Mouse (Mus musculus) adrenal gland, postnatal 4 days (tissue): Measurements from ENCODE around the gene Zfp13. TPM values are rescaled to one million over a fixed set of nuclear protein-coding genes. Genes with fewer than 3 reads are reported as not detected.
"Not testable (repeated sequence)": the region's sequence is repeated elsewhere in the genome, so short reads cannot be mapped to it uniquely, and the experiment has no call there.

Experiments used
- DNase-seq, 2 experiments: peaks; one replicate each; pipeline ENCODE4 v3.0.0; 2021 to 2022; ENCODE audit warnings: low spot score in 2 of 2, mixed read lengths in 2 of 2
- total RNA-seq, 2 experiments: library from RNA; stranded (reverse); gene quantifications; 2 replicates each; pipeline ENCODE4 v1.2.3; 2021

Zfp13 gene
- total RNA-seq, 2 experiments from 2014 or later = 27.5 to 29.7 TPM

GRCm38 (mm10) chr17:23535046-23535788 is 64.1 kb downstream of the Zfp13 start:
- DNase-seq = not testable (repeated sequence)

- DNase-seq = not testable (repeated sequence)
These were observed 65.4 kb downstream of the Zfp13 start for GRCm38 (mm10) chr17:23533591-23534490.

GRCm38 (mm10) chr17:23531408-23531807 is 67.9 kb downstream of the Zfp13 start:
- DNase-seq = not testable (repeated sequence)

Other genes starting within 250 kb of the Zfp13 start
- gene Vmn2r116, start 214.9 kb downstream of the Zfp13 start, total RNA-seq = not detected
- not detected for gene Vmn2r117, start 119.8 kb downstream of the Zfp13 start, total RNA-seq
- 10 to 100 TPM in 1 of 2 experiments, 1 to 10 TPM in 1; 8.5 to 11.5 TPM for gene Zfp213, start 35.2 kb downstream of the Zfp13 start, total RNA-seq
- gene Zscan10, start 1.4 kb upstream of the Zfp13 start, total RNA-seq = not detected
- under 1 TPM; 0.56 to 0.90 TPM for gene Mmp25, start 45.8 kb upstream of the Zfp13 start, total RNA-seq
- under 1 TPM in 1 of 2 experiments, not detected in 1; 0.31 TPM for gene Bicdl2, start 61.0 kb upstream of the Zfp13 start, total RNA-seq
- gene Hcfc1r1, start 74.1 kb upstream of the Zfp13 start, total RNA-seq = 100 to 1,000 TPM; 132 to 134 TPM
- 10 to 100 TPM; 26.7 to 27.5 TPM for gene Thoc6, start 74.4 kb upstream of the Zfp13 start, total RNA-seq
- 10 to 100 TPM; 53.2 to 53.8 TPM for gene Tnfrsf12a, start 78.0 kb upstream of the Zfp13 start, total RNA-seq
- gene Cldn6, start 79.8 kb upstream of the Zfp13 start, total RNA-seq = 10 to 100 TPM in 1 of 2 experiments, not detected in 1; 12.1 TPM
- 1 to 10 TPM in 1 of 2 experiments, not detected in 1; 2.4 TPM for gene Cldn9, start 84.5 kb upstream of the Zfp13 start, total RNA-seq
- 1 to 10 TPM in 1 of 2 experiments, under 1 TPM in 1; 0.99 to 1.3 TPM for gene 1520401A03Rik, start 123.3 kb upstream of the Zfp13 start, total RNA-seq
- gene Pkmyt1, start 126.8 kb upstream of the Zfp13 start, total RNA-seq = 10 to 100 TPM; 20.0 to 22.4 TPM
- 10 to 100 TPM; 13.8 to 14.6 TPM for gene Paqr4, start 141.4 kb upstream of the Zfp13 start, total RNA-seq
- gene Kremen2, start 146.3 kb upstream of the Zfp13 start, total RNA-seq = under 1 TPM in 1 of 2 experiments, not detected in 1; 0.14 TPM
- gene Flywch1, start 172.1 kb upstream of the Zfp13 start, total RNA-seq = 10 to 100 TPM; 60.9 to 62.4 TPM
- 10 to 100 TPM; 14.0 to 14.4 TPM for gene Flywch2, start 186.6 kb upstream of the Zfp13 start, total RNA-seq
- gene Srrm2, start 191.0 kb upstream of the Zfp13 start, total RNA-seq = 100 to 1,000 TPM; 855 to 927 TPM
- 100 to 1,000 TPM; 364 to 381 TPM for gene Elob, start 229.6 kb upstream of the Zfp13 start, total RNA-seq
- gene Prss33, start 236.6 kb upstream of the Zfp13 start, total RNA-seq = not detected
- gene Prss32, start 244.4 kb upstream of the Zfp13 start, total RNA-seq = not detected
- gene Prss41, start 244.7 kb upstream of the Zfp13 start, total RNA-seq = 1 to 10 TPM; 1.6 to 1.9 TPM